Mouse (Mus musculus): Measurements from ENCODE around the gene Fancf.

GRCm38 (mm10) chr7:51862842-51863241 is 775 bp upstream of the Fancf start:
- TF ChIP-seq CTCF (conservative IDR thresholded peaks at IDR 0.05; ENCODE audit: low read length): no peak
- no peak for TF ChIP-seq POU5F1 (IDR thresholded peaks at IDR 0.05; ENCODE audit: borderline replicate concordance, low read length)
- TF ChIP-seq NANOG (IDR thresholded peaks at IDR 0.05; ENCODE audit: borderline replicate concordance, low read length): no peak
